Comparison of ENCODE assay signal across 9 mouse cellular contexts in genomic region chr8:88099526-88099925, GRCm38 (mm10). TPM values are rescaled to one million over a fixed set of nuclear protein-coding genes. Genes with fewer than 3 reads are reported as not detected.
DNase-seq lines count a peak whose midpoint lies in the region; ATAC-seq and TF ChIP-seq lines count a peak whose summit lies in the region.
"Had no signal": no experiment of that assay in that cellular context is flagged by ENCODE, and none has a peak within 500 bp of the region (broad histone marks: within the 10 kb centered on the region; RNA-seq: fewer than 3 reads in every experiment).

No protein-coding gene starts in this region.

- no peaks in the 10 kb centered on the region for H3K4me1 ChIP-seq in liver, embryonic 11.5 days (replicated peaks; ENCODE audit: control insufficient read depth, insufficient read depth, low read length)
- no peaks in the 10 kb centered on the region for H3K4me1 ChIP-seq in intestine, embryonic 16.5 days (ENCODE audit: control insufficient read depth, insufficient read depth, low read length)
- H3K4me1 ChIP-seq: neural tube, embryonic 13.5 days had no signal

- H3ac ChIP-seq in myocyte (ENCODE audit: control insufficient read depth, insufficient read length), result no peak overlapping the region

- H3K4me2 ChIP-seq in liver, embryonic 11.5 days, result no peak overlapping the region
- peak overlapping the region; percentile 0 for H3K4me2 ChIP-seq in myocyte (ENCODE audit: low read depth)
- H3K4me2 ChIP-seq in intestine, embryonic 16.5 days (ENCODE audit: low read depth, low read length), result no peak overlapping the region
- H3K4me2 ChIP-seq: neural tube, embryonic 13.5 days had no signal

- DNase-seq in liver (peak; percentile 40), MEL-GATA-1-ER (ENCODE audit: extremely low read depth, low read depth) (peak; percentile 28)
- DNase-seq in liver, embryonic 11.5 days (ENCODE audit: low spot score), result no peak
- peak; percentile 48 for DNase-seq in c-Kit-positive CD71-negative TER-119-negative erythroid progenitor cells, embryonic 14.5 days (ENCODE audit: low read depth)
- peak; percentile 45 to 46 for DNase-seq in layer of hippocampus, postnatal 10 days (ENCODE audit: low spot score in 2 of 2)

- H3K36me3 ChIP-seq in liver, embryonic 11.5 days (ENCODE audit: control insufficient read depth, insufficient read depth, low read length), result no peaks in the 10 kb centered on the region
- no peaks in the 10 kb centered on the region for H3K36me3 ChIP-seq in myocyte (ENCODE audit: control insufficient read depth, insufficient read depth)
- no peaks in the 10 kb centered on the region for H3K36me3 ChIP-seq in intestine, embryonic 16.5 days (ENCODE audit: control insufficient read depth, insufficient read depth, low read length)
- H3K36me3 ChIP-seq: neural tube, embryonic 13.5 days had no signal

- WGBS in liver, embryonic 11.5 days, result 8% methylated on average over 1 of the region's 1 CpGs
- 0% methylated on average over 1 of the region's 1 CpGs for WGBS in intestine, embryonic 16.5 days

- no peak for TF ChIP-seq POLR2A in myocyte (IDR thresholded peaks at IDR 0.05; ENCODE audit: insufficient read length, low read depth)

- H3K9ac ChIP-seq in liver, embryonic 11.5 days (ENCODE audit: low read depth, low read length), result no peak overlapping the region
- H3K9ac ChIP-seq in intestine, embryonic 16.5 days (ENCODE audit: low read depth, low read length), result no peak overlapping the region
- H3K9ac ChIP-seq: neural tube, embryonic 13.5 days had no signal

- no peak overlapping the region for H3K4me3 ChIP-seq in liver, embryonic 11.5 days (ENCODE audit: low read depth, low read length)
- no peak overlapping the region for H3K4me3 ChIP-seq in myocyte
- H3K4me3 ChIP-seq in intestine, embryonic 16.5 days (ENCODE audit: low read length), result no peak overlapping the region
- H3K4me3 ChIP-seq: neural tube, embryonic 13.5 days had no signal

- no peak for ATAC-seq in liver, embryonic 11.5 days (replicated peaks; ENCODE audit: low FRiP score)
- peak; percentile 70 for ATAC-seq in erythroid progenitor cell, adult 5-6 weeks (replicated peaks; ENCODE audit: low FRiP score, poor library complexity, severe bottlenecking)
- no peak for ATAC-seq in intestine, embryonic 16.5 days

- H3K27me3 ChIP-seq in liver, embryonic 11.5 days (replicated peaks; ENCODE audit: control insufficient read depth, insufficient read depth, low read length), result no peaks in the 10 kb centered on the region
- H3K27me3 ChIP-seq in myocyte (ENCODE audit: control insufficient read depth, insufficient read depth, insufficient read length), result no peaks in the 10 kb centered on the region
- no peaks in the 10 kb centered on the region for H3K27me3 ChIP-seq in intestine, embryonic 16.5 days (replicated peaks; ENCODE audit: control insufficient read depth, insufficient read depth, low read length)
- H3K27me3 ChIP-seq: neural tube, embryonic 13.5 days had no signal

- no peaks in the 10 kb centered on the region for H3K79me2 ChIP-seq in myocyte (ENCODE audit: control insufficient read depth, insufficient read depth)

- no peaks in the 10 kb centered on the region for H3K9me3 ChIP-seq in liver, embryonic 11.5 days (ENCODE audit: control insufficient read depth, low read length)
- no peaks in the 10 kb centered on the region for H3K9me3 ChIP-seq in intestine, embryonic 16.5 days (ENCODE audit: control insufficient read depth, low read length)
- H3K9me3 ChIP-seq: neural tube, embryonic 13.5 days had no signal

- no peak overlapping the region for H3K27ac ChIP-seq in liver, embryonic 11.5 days (ENCODE audit: low read depth, low read length)
- H3K27ac ChIP-seq in intestine, embryonic 16.5 days (ENCODE audit: low read length), result no peak overlapping the region
- H3K27ac ChIP-seq: neural tube, embryonic 13.5 days had no signal

TF ChIP-seq in myocyte, 11 proteins besides CTCF, POLR2A, EP300 and RAD21:
- TF ChIP-seq TCF3 (IDR thresholded peaks at IDR 0.05; ENCODE audit: insufficient read length, low read depth), result no peak
- TF ChIP-seq CEBPB (IDR thresholded peaks at IDR 0.05; ENCODE audit: insufficient read depth, poor library complexity, severe bottlenecking), result no peak
- no peak for TF ChIP-seq TCF12 (IDR thresholded peaks at IDR 0.05; ENCODE audit: insufficient read depth, poor library complexity, severe bottlenecking)
- no peak for TF ChIP-seq USF1 (IDR thresholded peaks at IDR 0.05; ENCODE audit: low read depth)
- TF ChIP-seq POLR2AphosphoS2 (IDR thresholded peaks at IDR 0.05; ENCODE audit: insufficient read length, low read depth), result no peak
- TF ChIP-seq SRF (IDR thresholded peaks at IDR 0.05; ENCODE audit: control insufficient read depth, insufficient read length, low read depth), result no peak

RNA-seq across cellular contexts. Expression of gene Cnep1r1, which starts 19.0 kb away (rescaled TPM):
- 30.8 and 33.6 TPM in 2 replicates for polyA plus RNA-seq in liver, embryonic 11.5 days (2014; fragmentation: Nextera tagmentation; extraction: Ambion mirVana)
- total RNA-seq in erythroid progenitor cell, adult 5-6 weeks (2015; ENCODE audit: low replicate concordance), result 110 and 125 TPM in 2 replicates
- total RNA-seq in erythroid progenitor cell, adult 5-6 weeks (2017; ENCODE audit: low replicate concordance), result 26.4 and 36.3 TPM in 2 replicates
- total RNA-seq in layer of hippocampus, postnatal 10 days (2021), result 10 to 100 TPM; 32.3 to 34.7 TPM
- 17.2 TPM for polyA plus RNA-seq in myocyte (2012; fragmentation: generic; extraction: Trizol)
- polyA plus RNA-seq in intestine, embryonic 16.5 days (2015; fragmentation: Nextera tagmentation; extraction: Ambion mirVana), result 35.6 and 35.8 TPM in 2 replicates

RNA-seq across cellular contexts. Expression of gene Heatr3, which starts 38.1 kb away (rescaled TPM):
- polyA plus RNA-seq in liver, embryonic 11.5 days (2014; fragmentation: Nextera tagmentation; extraction: Ambion mirVana), result 69.6 and 77.8 TPM in 2 replicates
- 1.8 and 9.2 TPM in 2 replicates for total RNA-seq in erythroid progenitor cell, adult 5-6 weeks (2015; ENCODE audit: low replicate concordance)
- 1.6 and 11.4 TPM in 2 replicates for total RNA-seq in erythroid progenitor cell, adult 5-6 weeks (2017; ENCODE audit: low replicate concordance)
- total RNA-seq in layer of hippocampus, postnatal 10 days (2021), result 10 to 100 TPM; 31.2 to 34.7 TPM
- polyA plus RNA-seq in myocyte (2012; fragmentation: generic; extraction: Trizol), result 22.3 TPM
- 30.1 and 31.0 TPM in 2 replicates for polyA plus RNA-seq in intestine, embryonic 16.5 days (2015; fragmentation: Nextera tagmentation; extraction: Ambion mirVana)
